Mouse (Mus musculus) heart, adult 18-20 months (tissue): ENCODE measurements around the gene Plcb3. TPM values are rescaled to one million over a fixed set of nuclear protein-coding genes. Genes with fewer than 3 reads are reported as not detected.
A peak's percentile ranks its signal among the peaks of the same experiment; 100 is the strongest.

Experiments
- DNase-seq, 2 experiments: peaks; one replicate each; pipeline ENCODE4 v3.0.0; 2021 to 2022; ENCODE audit warnings: mixed read lengths in 1 of 2
- long read RNA-seq, 2 experiments: library from polyadenylated mRNA; stranded (forward); transcript quantifications; one replicate each; pipeline ENCODE4 v2.0.0; 2021
- total RNA-seq, 2 experiments: library from RNA; stranded (reverse); gene quantifications; 2 replicates each; pipeline ENCODE4 v1.2.3; 2021

Gene Plcb3
- total RNA-seq: 10 to 100 TPM; 14.7 TPM
- long read RNA-seq, experiment 1, full-length matches to known transcripts: 24 of 29 reads
- long read RNA-seq, experiment 1, partial matches to known transcripts: 1 of 29 reads
- long read RNA-seq, experiment 1, other reads (novel, unspliced or antisense): 4 of 29 reads
- long read RNA-seq, experiment 2, full-length matches to known transcripts: 9 of 12 reads
- long read RNA-seq, experiment 2, partial matches to known transcripts: 1 of 12 reads
- long read RNA-seq, experiment 2, other reads (novel, unspliced or antisense): 2 of 12 reads

GRCm38 (mm10) chr19:6975537-6976521, at the start of gene Plcb3:
Gene Plcb3 (minus strand): TSS chr19:6976470.
- DNase-seq: peak; percentile 69 to 80

- DNase-seq: peak; percentile 65 to 72
Measured at GRCm38 (mm10) chr19:7020224-7020641, 44.0 kb upstream of the Plcb3 start.

DNA sequence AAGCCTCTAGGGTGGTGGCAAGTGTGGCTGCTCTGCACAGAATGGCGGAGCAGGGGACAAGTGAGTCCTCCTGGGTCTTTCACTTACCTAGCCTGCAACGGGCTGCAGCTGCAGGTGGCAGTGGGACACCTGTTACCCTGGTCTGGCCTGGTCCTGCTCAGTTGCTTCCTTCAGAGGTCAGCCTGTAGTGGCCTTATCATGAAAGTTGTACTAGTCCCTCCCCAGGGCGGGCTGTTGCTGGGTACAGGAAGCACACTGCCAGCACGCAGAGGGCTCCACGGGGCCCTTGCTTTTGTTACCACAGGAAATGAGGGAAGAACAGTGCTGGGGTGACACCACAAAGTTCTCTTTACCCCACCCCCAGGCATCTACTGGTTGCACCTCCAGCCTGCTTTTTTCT, 42.9 kb upstream of the Plcb3 start, which contains the start of gene Fermt3:
Gene Fermt3, minus strand, starts transcription at position 279 of the 400 bp plus-strand sequence.
- peak; percentile 52 to 82 for DNase-seq

DNA sequence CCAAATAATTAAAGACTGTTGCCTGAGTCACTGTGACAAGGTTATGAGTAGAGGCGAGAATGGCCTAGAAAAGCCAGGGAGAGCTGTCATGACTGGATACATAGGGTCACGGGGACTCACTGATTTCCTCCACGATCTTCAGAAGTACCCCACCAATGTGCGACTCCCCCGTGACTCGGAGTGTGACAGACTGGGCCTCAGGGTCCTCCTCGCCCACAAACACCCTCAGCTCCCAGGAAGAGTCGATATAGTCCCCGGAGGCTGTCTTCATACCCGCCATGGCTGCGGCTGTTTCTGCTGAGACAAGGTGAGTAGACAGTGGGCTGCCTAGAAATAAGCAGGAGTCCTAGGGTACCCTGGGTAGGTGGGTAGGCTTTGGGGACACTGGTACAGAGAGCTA, 42.3 kb upstream of the Plcb3 start:
- DNase-seq: peak in 1 of 2 experiments; percentile 11

- peak; percentile 24 to 46 for DNase-seq
Measured at GRCm38 (mm10) chr19:7017541-7018457, 41.5 kb upstream of the Plcb3 start.

- DNase-seq: no peak
Measured at GRCm38 (mm10) chr19:7014481-7015135, 38.3 kb upstream of the Plcb3 start.

GRCm38 (mm10) chr19:7013984-7014383, 37.7 kb upstream of the Plcb3 start:
- no peak for DNase-seq

GRCm38 (mm10) chr19:7012426-7012825, 36.2 kb upstream of the Plcb3 start:
- no peak for DNase-seq

DNA sequence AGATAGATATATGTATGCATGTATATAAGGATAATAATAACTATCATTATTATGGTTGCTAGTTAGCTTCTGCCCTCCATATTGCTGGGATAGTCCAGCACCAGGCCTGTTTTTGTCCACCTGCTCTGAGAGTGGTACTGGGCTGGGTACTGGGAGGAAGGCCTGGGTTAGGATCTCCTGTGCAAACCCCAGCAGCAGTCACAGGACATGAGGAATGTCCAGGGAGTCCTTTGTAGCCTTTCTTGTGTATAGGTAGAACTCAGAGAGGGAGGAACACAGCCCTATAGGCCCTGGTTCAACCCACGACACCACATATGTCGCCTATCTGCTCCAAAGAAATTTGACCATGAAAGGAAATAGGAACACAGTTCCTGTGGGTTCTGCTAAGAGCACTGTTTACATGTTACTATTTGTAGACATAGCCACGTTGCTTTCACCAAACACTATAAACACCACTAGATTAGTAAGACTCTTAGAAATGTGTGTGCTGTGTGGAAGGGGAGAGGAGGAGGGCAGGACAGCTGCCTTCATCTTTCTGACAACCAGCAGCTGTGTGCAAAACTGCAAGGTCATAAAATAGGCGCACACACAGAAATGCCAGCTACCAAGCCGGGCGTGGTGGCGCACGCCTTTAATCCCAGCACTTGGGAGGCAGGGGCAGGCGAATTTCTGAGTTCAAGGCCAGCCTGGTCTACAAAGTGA, 30.8 kb upstream of the Plcb3 start:
- no peak for DNase-seq

GRCm38 (mm10) chr19:6999360-7000063, 23.2 kb upstream of the Plcb3 start:
- no peak for DNase-seq

DNA sequence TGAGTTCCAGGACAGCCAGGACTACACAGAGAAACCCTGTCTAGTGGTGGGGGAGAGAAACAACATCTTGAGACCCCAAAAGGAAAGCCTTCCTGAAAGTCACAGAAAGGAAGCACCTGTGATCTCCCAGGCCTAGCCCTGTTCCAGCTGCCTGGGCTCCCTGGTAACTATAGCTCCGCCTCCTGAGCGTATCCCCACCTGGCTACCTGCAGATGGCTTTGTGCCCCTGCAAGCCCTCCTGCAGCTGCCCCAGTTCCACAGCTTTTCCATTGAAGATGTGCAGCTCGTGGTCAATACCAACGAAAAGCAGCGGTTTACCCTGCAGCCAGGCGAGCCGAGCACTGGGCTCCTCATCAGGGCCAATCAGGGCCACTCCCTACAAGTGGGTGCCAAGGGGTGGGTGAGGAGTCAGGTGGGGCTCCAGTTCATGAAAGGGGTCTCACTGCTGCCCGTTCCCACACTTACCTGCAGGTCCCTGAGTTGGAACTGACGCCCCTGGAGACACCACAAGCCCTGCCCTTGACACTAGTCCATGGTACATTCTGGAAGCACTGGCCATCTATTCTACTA, 21.5 kb upstream of the Plcb3 start:
- DNase-seq: no peak

GRCm38 (mm10) chr19:6996006-6996405, 19.7 kb upstream of the Plcb3 start, which contains the start of the genes Nudt22 and Trpt1:
Gene Nudt22 (minus strand): TSS chr19:6996117.
Gene Trpt1 (plus strand): TSS chr19:6996131.
- DNase-seq: peak; percentile 94 to 95

GRCm38 (mm10) chr19:6995255-6995991, 19.2 kb upstream of the Plcb3 start:
- DNase-seq: peak in 1 of 2 experiments; percentile 43

DNA sequence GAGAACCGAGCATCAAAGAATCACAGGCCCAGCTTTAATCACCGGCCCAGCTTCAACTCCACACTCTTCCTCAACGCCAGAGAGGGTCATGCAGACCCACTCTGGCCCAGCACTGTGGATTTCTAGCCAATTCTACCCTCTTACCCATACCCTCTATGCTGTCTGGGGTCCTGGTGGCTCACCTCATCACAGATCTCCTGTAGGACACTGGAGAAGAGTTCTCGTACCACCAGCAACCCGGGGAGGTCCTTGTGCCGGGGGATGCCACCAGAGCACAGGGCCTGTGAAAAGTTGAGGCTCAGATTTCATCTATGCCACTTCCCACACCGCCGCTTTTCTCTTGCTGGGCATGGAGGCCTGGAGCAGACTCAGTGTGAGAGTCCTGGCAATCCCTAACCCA, 18.2 kb upstream of the Plcb3 start:
- DNase-seq: no peak

DNA sequence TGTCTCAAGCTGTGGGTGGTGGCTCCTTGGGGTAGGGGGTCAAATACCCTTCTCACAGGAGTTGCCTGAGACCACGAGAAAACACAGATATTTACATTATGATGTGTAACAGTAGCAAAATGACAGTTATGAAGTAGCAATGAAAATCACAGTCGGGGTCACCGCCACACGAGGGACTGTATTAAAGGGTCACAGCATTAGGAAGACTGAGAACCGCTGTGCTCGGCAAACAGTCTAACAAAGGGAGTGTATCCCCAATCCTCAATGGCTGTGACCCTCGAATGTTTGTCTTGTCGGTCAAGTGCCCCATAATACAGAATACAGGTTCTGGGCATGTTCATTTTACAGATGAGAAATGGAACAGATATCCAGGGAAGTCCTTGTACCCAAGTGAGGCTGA, 17.7 kb upstream of the Plcb3 start:
- no peak for DNase-seq

DNA sequence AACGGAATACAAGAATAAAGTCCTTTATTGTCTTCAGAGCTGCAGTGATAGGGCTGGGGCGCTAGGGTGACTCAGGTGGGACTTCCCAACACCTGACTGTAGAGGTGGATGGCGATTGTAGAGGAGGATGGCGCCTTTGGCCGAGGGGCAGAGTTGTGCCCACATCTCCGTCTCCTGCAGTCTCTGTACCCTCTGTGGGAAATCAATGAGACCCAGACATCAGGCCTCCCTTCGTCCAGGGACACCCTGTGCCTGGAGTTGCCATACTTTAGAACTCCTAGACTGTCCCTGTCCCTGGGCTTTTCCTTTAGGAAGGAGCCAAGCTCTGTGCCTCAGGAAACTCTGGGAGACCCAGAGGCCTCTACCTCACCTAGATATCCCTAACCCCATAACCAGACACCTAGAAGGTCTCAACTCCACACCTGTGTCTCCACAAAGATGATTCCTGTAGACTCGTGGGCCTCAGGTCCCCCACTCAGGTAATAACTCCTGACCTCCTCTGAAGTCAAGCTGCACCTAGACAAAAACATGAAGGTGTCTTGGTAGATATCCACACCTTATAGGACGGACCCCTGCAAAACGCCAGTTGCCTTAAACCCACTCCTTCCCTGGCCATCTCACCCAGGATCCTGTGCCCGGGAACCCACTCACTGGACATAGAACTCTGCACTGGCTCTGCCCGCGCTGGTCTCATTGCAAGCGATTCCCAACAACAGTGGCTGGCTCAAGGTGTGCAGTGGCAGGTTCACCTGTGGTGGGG, 16.9 kb upstream of the Plcb3 start:
- no peak for DNase-seq

DNA sequence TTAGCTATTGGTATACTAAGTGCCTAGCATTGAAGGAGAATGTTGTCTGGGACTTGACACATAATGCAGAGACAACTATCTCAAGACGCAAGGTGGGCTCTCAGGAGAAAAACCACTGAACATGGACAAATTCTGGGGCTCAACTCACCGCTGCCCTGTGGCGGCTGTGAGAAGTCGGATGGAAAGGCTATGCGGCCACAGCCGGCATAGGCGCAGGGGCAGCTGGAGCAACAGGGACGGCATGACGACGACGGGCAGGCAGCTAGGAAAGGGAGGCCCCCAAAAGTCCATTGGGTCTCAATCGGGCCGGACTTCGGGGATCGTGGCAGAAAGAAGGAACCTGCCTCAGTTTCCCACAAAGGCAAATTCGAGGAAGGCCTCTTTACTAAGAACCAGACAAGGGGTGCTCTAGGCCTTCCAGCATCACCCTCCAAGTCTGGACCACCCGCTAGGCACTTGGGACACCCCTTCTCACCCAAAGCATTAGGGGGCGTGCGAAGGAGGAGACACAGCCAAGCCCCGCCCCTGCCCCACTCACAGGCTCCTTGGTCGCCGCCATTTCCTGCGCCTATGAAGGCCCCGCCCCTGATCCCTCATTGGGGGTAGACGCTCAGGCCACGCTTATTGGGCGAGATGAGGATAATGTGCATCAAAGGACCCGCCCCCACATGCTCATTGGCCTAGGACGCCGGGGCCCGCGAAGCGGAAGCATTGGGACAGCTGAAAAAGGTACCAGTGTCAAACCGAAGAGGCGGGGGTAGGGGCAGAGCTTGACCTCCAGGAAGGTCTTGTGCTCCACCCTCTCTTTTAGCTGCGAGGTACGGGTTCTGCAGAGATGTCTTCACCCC, 16.0 kb upstream of the Plcb3 start, which contains the start of gene Dnajc4:
Gene Dnajc4, minus strand, starts transcription at position 562 of the 848 bp plus-strand sequence.
- DNase-seq: peak; percentile 96 to 98
